Mouse (Mus musculus): ENCODE measurements around the gene Grin2c. TPM values are rescaled to one million over a fixed set of nuclear protein-coding genes. Genes with fewer than 3 reads are reported as not detected.
A peak's percentile ranks its signal among the peaks of the same experiment; 100 is the strongest.

The Grin2c gene
- polyA plus RNA-seq, 1 experiment = 4.8 TPM

- whole genome bisulfite sequencing = 30% methylated on average over 19 of the region's 19 CpGs
- Histone ChIP-seq H3K4me1 (ENCODE audit: control insufficient read depth, insufficient read depth, low read length) (no peaks in the 10 kb centered on the region), H3K4me3 (replicated peaks; ENCODE audit: extremely low read depth, low read depth, low read length) (no peak overlapping the region)
- DNase-seq = peak; percentile 79
- TF ChIP-seq POLR2A (IDR thresholded peaks at IDR 0.05; ENCODE audit: borderline replicate concordance, extremely low read depth, low read depth, low read length) = no peak
- TF ChIP-seq CTCF (IDR thresholded peaks at IDR 0.05; ENCODE audit: insufficient read depth, low read length) = peak; percentile 96
Measured at GRCm38 (mm10) chr11:115270148-115270861, 3.3 kb upstream of the Grin2c start.

- TF ChIP-seq POLR2A (IDR thresholded peaks at IDR 0.05; ENCODE audit: borderline replicate concordance, extremely low read depth, low read depth, low read length) (no peak), CTCF (IDR thresholded peaks at IDR 0.05; ENCODE audit: insufficient read depth, low read length) (no peak)
- no peak for DNase-seq
- H3K4me1 ChIP-seq (ENCODE audit: control insufficient read depth, insufficient read depth, low read length) = no peaks in the 10 kb centered on the region
- WGBS = 89% methylated on average over 27 of the region's 27 CpGs
- no peak overlapping the region for H3K4me3 ChIP-seq (replicated peaks; ENCODE audit: extremely low read depth, low read depth, low read length)
Measured at GRCm38 (mm10) chr11:115269330-115270066, 2.5 kb upstream of the Grin2c start.

GRCm38 (mm10) chr11:115267958-115268357 is 915 bp upstream of the Grin2c start:
- TF ChIP-seq POLR2A (IDR thresholded peaks at IDR 0.05; ENCODE audit: borderline replicate concordance, extremely low read depth, low read depth, low read length) (no peak), CTCF (IDR thresholded peaks at IDR 0.05; ENCODE audit: insufficient read depth, low read length) (no peak)
- DNase-seq = no peak
- Histone ChIP-seq H3K4me3 (replicated peaks; ENCODE audit: extremely low read depth, low read depth, low read length) (no peak overlapping the region), H3K4me1 (ENCODE audit: control insufficient read depth, insufficient read depth, low read length) (no peaks in the 10 kb centered on the region)
- 86% methylated on average over 11 of the region's 11 CpGs for WGBS

GRCm38 (mm10) chr11:115266400-115266778 is 654 bp downstream of the Grin2c start:
- 5% methylated on average over 21 of the region's 22 CpGs for WGBS
- DNase-seq = no peak
- H3K4me1 ChIP-seq (ENCODE audit: control insufficient read depth, insufficient read depth, low read length) = no peaks in the 10 kb centered on the region
- H3K4me3 ChIP-seq (replicated peaks; ENCODE audit: extremely low read depth, low read depth, low read length) = no peak overlapping the region
- TF ChIP-seq POLR2A (IDR thresholded peaks at IDR 0.05; ENCODE audit: borderline replicate concordance, extremely low read depth, low read depth, low read length) (no peak), CTCF (IDR thresholded peaks at IDR 0.05; ENCODE audit: insufficient read depth, low read length) (no peak)

GRCm38 (mm10) chr11:115265771-115266399 is 1.2 kb downstream of the Grin2c start:
- WGBS = 8% methylated on average over 20 of the region's 20 CpGs
- no peak for TF ChIP-seq POLR2A (IDR thresholded peaks at IDR 0.05; ENCODE audit: borderline replicate concordance, extremely low read depth, low read depth, low read length)
- TF ChIP-seq CTCF (IDR thresholded peaks at IDR 0.05; ENCODE audit: insufficient read depth, low read length) = no peak
- Histone ChIP-seq H3K4me1 (ENCODE audit: control insufficient read depth, insufficient read depth, low read length) (no peaks in the 10 kb centered on the region), H3K4me3 (replicated peaks; ENCODE audit: extremely low read depth, low read depth, low read length) (no peak overlapping the region)
- DNase-seq = no peak

GRCm38 (mm10) chr11:115264862-115265668 is 2.0 kb downstream of the Grin2c start:
- TF ChIP-seq CTCF (IDR thresholded peaks at IDR 0.05; ENCODE audit: insufficient read depth, low read length) = peak; percentile 32; the same call in 1 of the 2 replicates
- TF ChIP-seq POLR2A (IDR thresholded peaks at IDR 0.05; ENCODE audit: borderline replicate concordance, extremely low read depth, low read depth, low read length) = no peak
- no peak for DNase-seq

GRCm38 (mm10) chr11:115264136-115264861 is 2.7 kb downstream of the Grin2c start:
- no peaks in the 10 kb centered on the region for H3K4me1 ChIP-seq (ENCODE audit: control insufficient read depth, insufficient read depth, low read length)
- no peak overlapping the region for H3K4me3 ChIP-seq (replicated peaks; ENCODE audit: extremely low read depth, low read depth, low read length)
- TF ChIP-seq CTCF (IDR thresholded peaks at IDR 0.05; ENCODE audit: insufficient read depth, low read length) (no peak), POLR2A (IDR thresholded peaks at IDR 0.05; ENCODE audit: borderline replicate concordance, extremely low read depth, low read depth, low read length) (no peak)
- DNase-seq = no peak
- WGBS = 63% methylated on average over 7 of the region's 7 CpGs

More at GRCm38 (mm10) chr11:115264862-115265668, 2.0 kb downstream of the Grin2c start:
- H3K4me1 ChIP-seq (ENCODE audit: control insufficient read depth, insufficient read depth, low read length) = no peaks in the 10 kb centered on the region
- 8% methylated on average over 39 of the region's 39 CpGs for whole genome bisulfite sequencing
- H3K4me3 ChIP-seq (replicated peaks; ENCODE audit: extremely low read depth, low read depth, low read length) = no peak overlapping the region

- DNase-seq = no peak
- H3K4me3 ChIP-seq (replicated peaks; ENCODE audit: extremely low read depth, low read depth, low read length) = no peak overlapping the region
- no peak for TF ChIP-seq POLR2A (IDR thresholded peaks at IDR 0.05; ENCODE audit: borderline replicate concordance, extremely low read depth, low read depth, low read length)
- WGBS = 76% methylated on average over 11 of the region's 11 CpGs
- H3K4me1 ChIP-seq (ENCODE audit: control insufficient read depth, insufficient read depth, low read length) = no peaks in the 10 kb centered on the region
Measured at GRCm38 (mm10) chr11:115262954-115263353, 4.1 kb downstream of the Grin2c start.
